Mouse (Mus musculus): Measurements from ENCODE around the gene Mllt3. TPM values are rescaled to one million over a fixed set of nuclear protein-coding genes. Genes with fewer than 3 reads are reported as not detected.

Mllt3 gene
- total and polyA plus RNA-seq, 2 experiments from 2014 or later = 22.7 to 62.9 TPM

GRCm38 (mm10) chr4:87893498-87893897 lies 139.7 kb downstream of the Mllt3 start:
- no peaks in the 10 kb centered on the region for H3K36me3 ChIP-seq (ENCODE audit: insufficient read depth, low read length)
- 91% methylated on average over 3 of the region's 3 CpGs for WGBS
- H3K9ac ChIP-seq (replicated peaks; ENCODE audit: low read length) = no peak overlapping the region
- H3K27me3 ChIP-seq (ENCODE audit: insufficient read depth, low read length) = no peaks in the 10 kb centered on the region
- DNase-seq (ENCODE audit: low spot score) (no peak), ATAC-seq (no peak)
- no peak overlapping the region for H3K4me3 ChIP-seq (ENCODE audit: low read length)
- H3K4me2 ChIP-seq (ENCODE audit: low read depth, low read length) = no peak overlapping the region
- H3K4me1 ChIP-seq (ENCODE audit: insufficient read depth, low read length) = no peaks in the 10 kb centered on the region
- no peaks in the 10 kb centered on the region for H3K9me3 ChIP-seq (ENCODE audit: low read length)
- no peak for TF ChIP-seq CTCF (IDR thresholded peaks at IDR 0.05; ENCODE audit: low read depth)
- no peak overlapping the region for H3K27ac ChIP-seq

GRCm38 (mm10) chr4:87893012-87893411 lies 140.2 kb downstream of the Mllt3 start:
- ATAC-seq (no peak), DNase-seq (ENCODE audit: low spot score) (no peak)
- Histone ChIP-seq H3K4me1 (ENCODE audit: insufficient read depth, low read length) (no peaks in the 10 kb centered on the region), H3K36me3 (ENCODE audit: insufficient read depth, low read length) (no peaks in the 10 kb centered on the region), H3K9me3 (ENCODE audit: low read length) (no peaks in the 10 kb centered on the region), H3K27me3 (ENCODE audit: insufficient read depth, low read length) (no peaks in the 10 kb centered on the region), H3K9ac (replicated peaks; ENCODE audit: low read length) (no peak overlapping the region), H3K27ac (no peak overlapping the region), H3K4me2 (ENCODE audit: low read depth, low read length) (no peak overlapping the region), H3K4me3 (ENCODE audit: low read length) (no peak overlapping the region)
- no peak for TF ChIP-seq CTCF (IDR thresholded peaks at IDR 0.05; ENCODE audit: low read depth)
- 80% methylated on average over 4 of the region's 4 CpGs for WGBS

- ATAC-seq (no peak), DNase-seq (ENCODE audit: low spot score) (peak; percentile 64)
- 25% methylated on average over 5 of the region's 5 CpGs for WGBS
- H3K9me3 ChIP-seq (ENCODE audit: low read length) = no peaks in the 10 kb centered on the region
- no peaks in the 10 kb centered on the region for H3K36me3 ChIP-seq (ENCODE audit: insufficient read depth, low read length)
- TF ChIP-seq CTCF (IDR thresholded peaks at IDR 0.05; ENCODE audit: low read depth) = peak; percentile 17; the same call in 1 of the 2 replicates
- H3K4me1 ChIP-seq (ENCODE audit: insufficient read depth, low read length) = no peaks in the 10 kb centered on the region
- H3K4me3 ChIP-seq (ENCODE audit: low read length) = no peak overlapping the region
- H3K9ac ChIP-seq (replicated peaks; ENCODE audit: low read length) = no peak overlapping the region
- no peak overlapping the region for H3K27ac ChIP-seq
- no peak overlapping the region for H3K4me2 ChIP-seq (ENCODE audit: low read depth, low read length)
- H3K27me3 ChIP-seq (ENCODE audit: insufficient read depth, low read length) = no peaks in the 10 kb centered on the region
These were observed 149.8 kb downstream of the Mllt3 start for GRCm38 (mm10) chr4:87883225-87883875.

GRCm38 (mm10) chr4:87881995-87882394 lies 151.2 kb downstream of the Mllt3 start:
- WGBS = 100% methylated on average over 1 of the region's 1 CpGs

GRCm38 (mm10) chr4:87881583-87881982 lies 151.6 kb downstream of the Mllt3 start:
- ATAC-seq = no peak
- Histone ChIP-seq H3K4me1 (ENCODE audit: insufficient read depth, low read length) (no peaks in the 10 kb centered on the region), H3K9me3 (ENCODE audit: low read length) (no peaks in the 10 kb centered on the region), H3K9ac (replicated peaks; ENCODE audit: low read length) (no peak overlapping the region), H3K4me2 (ENCODE audit: low read depth, low read length) (no peak overlapping the region), H3K36me3 (ENCODE audit: insufficient read depth, low read length) (no peaks in the 10 kb centered on the region), H3K27ac (no peak overlapping the region), H3K27me3 (ENCODE audit: insufficient read depth, low read length) (no peaks in the 10 kb centered on the region), H3K4me3 (ENCODE audit: low read length) (no peak overlapping the region)
- DNase-seq (ENCODE audit: low spot score) = no peak
- TF ChIP-seq CTCF (IDR thresholded peaks at IDR 0.05; ENCODE audit: low read depth) = no peak
- WGBS = 94% methylated on average over 2 of the region's 2 CpGs

More at GRCm38 (mm10) chr4:87881995-87882394, 151.2 kb downstream of the Mllt3 start:
- Histone ChIP-seq H3K36me3 (ENCODE audit: insufficient read depth, low read length) (no peaks in the 10 kb centered on the region), H3K4me1 (ENCODE audit: insufficient read depth, low read length) (no peaks in the 10 kb centered on the region), H3K4me2 (ENCODE audit: low read depth, low read length) (no peak overlapping the region), H3K4me3 (ENCODE audit: low read length) (no peak overlapping the region), H3K9ac (replicated peaks; ENCODE audit: low read length) (no peak overlapping the region), H3K9me3 (ENCODE audit: low read length) (no peaks in the 10 kb centered on the region), H3K27ac (no peak overlapping the region), H3K27me3 (ENCODE audit: insufficient read depth, low read length) (no peaks in the 10 kb centered on the region)
- no peak for ATAC-seq
- no peak for TF ChIP-seq CTCF (IDR thresholded peaks at IDR 0.05; ENCODE audit: low read depth)
- DNase-seq (ENCODE audit: low spot score) = no peak

GRCm38 (mm10) chr4:87880297-87880696 lies 152.9 kb downstream of the Mllt3 start:
- no peak for TF ChIP-seq CTCF (IDR thresholded peaks at IDR 0.05; ENCODE audit: low read depth)
- no peak overlapping the region for H3K27ac ChIP-seq
- no peaks in the 10 kb centered on the region for H3K4me1 ChIP-seq (ENCODE audit: insufficient read depth, low read length)
- H3K9me3 ChIP-seq (ENCODE audit: low read length) = no peaks in the 10 kb centered on the region
- no peak for DNase-seq (ENCODE audit: low spot score)
- ATAC-seq = no peak
- 73% methylated on average over 2 of the region's 2 CpGs for WGBS
- H3K4me2 ChIP-seq (ENCODE audit: low read depth, low read length) = no peak overlapping the region
- H3K36me3 ChIP-seq (ENCODE audit: insufficient read depth, low read length) = no peaks in the 10 kb centered on the region
- H3K9ac ChIP-seq (replicated peaks; ENCODE audit: low read length) = no peak overlapping the region
- no peak overlapping the region for H3K4me3 ChIP-seq (ENCODE audit: low read length)
- H3K27me3 ChIP-seq (ENCODE audit: insufficient read depth, low read length) = no peaks in the 10 kb centered on the region

- H3K27me3 ChIP-seq (ENCODE audit: insufficient read depth, low read length) = no peaks in the 10 kb centered on the region
- H3K27ac ChIP-seq = no peak overlapping the region
- no peak overlapping the region for H3K4me2 ChIP-seq (ENCODE audit: low read depth, low read length)
- no peaks in the 10 kb centered on the region for H3K36me3 ChIP-seq (ENCODE audit: insufficient read depth, low read length)
- DNase-seq (ENCODE audit: low spot score) (no peak), ATAC-seq (no peak)
- H3K4me3 ChIP-seq (ENCODE audit: low read length) = no peak overlapping the region
- H3K4me1 ChIP-seq (ENCODE audit: insufficient read depth, low read length) = no peaks in the 10 kb centered on the region
- H3K9ac ChIP-seq (replicated peaks; ENCODE audit: low read length) = no peak overlapping the region
- 79% methylated on average over 6 of the region's 6 CpGs for WGBS
- no peak for TF ChIP-seq CTCF (IDR thresholded peaks at IDR 0.05; ENCODE audit: low read depth)
- H3K9me3 ChIP-seq (ENCODE audit: low read length) = no peaks in the 10 kb centered on the region
These were observed 154.5 kb downstream of the Mllt3 start for GRCm38 (mm10) chr4:87878701-87879100.
